Mouse (Mus musculus): ENCODE results near the gene H2-Ob.
"Not testable (repeated sequence)": the region's sequence is repeated elsewhere in the genome, so short reads cannot be mapped to it uniquely, and the experiment has no call there.

H2-Ob gene

DNA sequence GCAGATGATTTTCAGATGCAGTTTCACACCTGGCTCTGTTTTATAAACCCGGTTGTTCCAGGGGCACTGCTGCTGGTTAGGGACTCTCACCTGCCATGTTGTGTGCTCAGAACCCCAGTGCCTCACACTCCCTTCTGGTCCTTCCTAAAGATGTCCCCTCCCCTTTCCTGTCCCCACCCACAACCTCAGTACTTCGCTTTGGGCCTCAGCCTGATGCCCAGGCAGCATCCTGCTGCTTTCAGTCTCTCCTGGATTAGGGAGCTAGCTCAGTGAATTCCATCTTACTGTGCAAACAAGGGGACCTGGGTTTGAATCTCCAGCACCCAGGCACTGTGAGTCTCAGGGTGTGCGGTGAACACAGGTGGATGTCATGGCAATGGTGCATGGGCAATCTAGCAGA lies 31.2 kb upstream of the H2-Ob start:
- no peak for DNase-seq (ENCODE audit: low spot score in 2 of 2)

GRCm38 (mm10) chr17:34207866-34208265 lies 30.8 kb upstream of the H2-Ob start:
- DNase-seq (ENCODE audit: low spot score in 2 of 2), result no peak

- no peak for DNase-seq (ENCODE audit: low spot score in 2 of 2)
Measured at GRCm38 (mm10) chr17:34208421-34208820, 30.3 kb upstream of the H2-Ob start.

DNA sequence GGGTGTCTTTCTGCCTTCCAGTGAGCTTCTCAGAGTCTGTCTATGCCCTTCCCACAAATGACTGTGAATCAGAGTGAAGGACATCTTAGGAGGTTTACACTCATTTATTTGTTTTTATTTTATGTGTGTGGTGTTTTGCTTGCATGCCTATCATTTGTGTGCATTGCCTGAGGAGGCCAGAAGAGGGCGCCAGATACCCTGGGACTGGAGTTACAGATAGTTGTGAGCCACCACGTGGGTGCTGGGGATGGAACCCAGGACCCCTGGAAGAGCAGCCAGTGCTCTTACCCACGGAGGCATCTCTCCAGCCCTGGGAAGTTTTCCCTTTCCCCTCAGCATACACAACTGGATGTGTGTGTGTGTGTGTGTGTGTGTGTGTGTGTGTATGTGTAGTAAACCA lies 29.0 kb upstream of the H2-Ob start:
- DNase-seq (ENCODE audit: low spot score in 2 of 2), result no peak

GRCm38 (mm10) chr17:34210599-34210998 lies 28.1 kb upstream of the H2-Ob start:
- DNase-seq (ENCODE audit: low spot score in 2 of 2), result no peak

DNA sequence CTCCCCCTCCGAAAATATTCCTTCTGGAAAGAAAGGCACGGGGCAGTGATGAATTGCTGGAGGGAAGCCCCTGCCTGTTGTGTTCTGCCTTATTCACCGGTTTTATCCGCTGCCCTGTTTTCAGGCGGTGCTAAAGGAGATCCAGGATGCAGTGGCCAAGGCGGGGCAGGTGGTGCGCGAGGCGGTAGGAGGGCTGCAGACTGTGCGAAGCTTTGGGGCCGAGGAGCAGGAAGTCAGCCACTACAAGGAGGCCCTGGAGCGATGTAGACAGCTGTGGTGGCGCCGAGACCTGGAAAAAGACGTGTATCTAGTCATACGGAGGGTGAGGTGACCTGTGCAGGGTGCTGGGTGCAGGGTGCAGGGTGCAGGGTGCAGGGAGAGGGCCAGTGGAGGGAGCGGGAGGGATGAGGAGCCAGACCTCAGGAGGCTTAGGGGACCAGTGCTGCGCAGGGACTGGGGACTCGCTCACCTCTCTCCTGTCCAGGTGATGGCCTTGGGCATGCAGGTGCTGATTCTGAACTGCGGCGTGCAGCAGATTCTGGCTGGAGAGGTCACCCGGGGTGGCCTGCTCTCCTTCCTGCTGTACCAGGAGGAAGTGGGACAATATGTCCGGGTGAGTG lies 26.8 kb upstream of the H2-Ob start:
- no peak for DNase-seq (ENCODE audit: low spot score in 2 of 2)

DNA sequence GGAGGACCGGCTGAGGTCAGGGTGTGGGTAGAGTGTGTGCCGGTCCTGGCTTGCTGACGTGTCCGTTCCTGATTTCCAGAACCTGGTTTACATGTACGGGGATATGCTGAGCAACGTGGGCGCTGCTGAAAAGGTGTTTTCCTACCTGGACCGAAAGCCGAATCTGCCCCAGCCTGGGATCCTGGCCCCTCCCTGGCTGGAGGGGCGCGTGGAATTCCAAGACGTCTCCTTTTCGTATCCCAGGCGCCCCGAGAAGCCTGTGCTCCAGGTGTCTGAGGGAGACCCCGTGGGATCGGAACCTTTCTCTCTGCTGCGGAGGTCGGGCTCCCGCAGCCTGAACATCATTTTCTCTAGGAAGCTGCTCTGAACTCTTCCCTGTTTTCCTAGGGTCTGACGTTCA lies 24.8 kb upstream of the H2-Ob start:
- no peak for DNase-seq (ENCODE audit: low spot score in 2 of 2)

- no peak for DNase-seq (ENCODE audit: low spot score in 2 of 2)
Measured at GRCm38 (mm10) chr17:34215176-34215575, 23.5 kb upstream of the H2-Ob start.

- DNase-seq (ENCODE audit: low spot score in 2 of 2), result no peak
Measured at GRCm38 (mm10) chr17:34217216-34217928, 21.3 kb upstream of the H2-Ob start.

- no peak for DNase-seq (ENCODE audit: low spot score in 2 of 2)
Measured at GRCm38 (mm10) chr17:34217986-34218385, 20.7 kb upstream of the H2-Ob start.

DNA sequence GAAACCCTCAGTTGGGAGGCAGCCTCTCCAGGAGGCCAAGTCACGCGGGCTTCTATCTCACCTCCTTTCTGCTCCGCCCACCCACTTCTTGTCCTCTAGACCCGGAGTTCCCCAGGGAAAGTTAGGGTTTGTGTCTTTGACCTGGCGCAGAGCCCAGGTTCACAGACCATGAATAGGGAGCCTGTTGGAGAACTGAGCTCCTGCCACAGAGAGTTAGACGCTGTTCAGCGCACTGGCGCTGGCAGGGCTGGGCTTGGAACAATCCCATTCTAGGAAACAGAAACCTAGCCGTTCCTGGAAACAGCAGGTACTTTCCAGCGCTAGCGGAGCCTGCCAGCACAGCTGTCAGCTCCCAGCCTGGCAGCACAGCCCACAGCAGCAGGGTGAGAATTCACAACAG lies 20.0 kb upstream of the H2-Ob start:
- DNase-seq (ENCODE audit: low spot score in 2 of 2), result no peak

DNA sequence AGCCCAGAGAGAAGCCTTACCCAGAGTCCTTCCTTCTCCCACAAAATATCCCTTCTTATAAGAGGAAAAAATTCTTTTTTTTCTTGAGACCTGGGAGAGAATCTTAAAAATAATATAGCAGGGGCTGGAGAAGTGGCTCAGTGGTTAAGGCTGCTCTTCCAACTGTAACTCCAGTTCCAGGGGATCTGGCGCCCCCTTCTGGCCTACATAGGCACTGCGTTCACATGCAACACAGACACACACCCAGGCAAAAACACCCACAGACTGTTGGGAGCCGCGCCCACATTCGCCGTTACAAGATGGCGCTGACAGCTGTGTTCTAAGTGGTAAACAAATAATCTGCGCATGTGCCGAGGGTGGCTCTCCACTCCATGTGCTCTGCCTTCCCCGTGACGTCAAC lies 19.6 kb upstream of the H2-Ob start:
- peak in 1 of 2 experiments; percentile 68 for DNase-seq (ENCODE audit: low spot score in 2 of 2)

DNA sequence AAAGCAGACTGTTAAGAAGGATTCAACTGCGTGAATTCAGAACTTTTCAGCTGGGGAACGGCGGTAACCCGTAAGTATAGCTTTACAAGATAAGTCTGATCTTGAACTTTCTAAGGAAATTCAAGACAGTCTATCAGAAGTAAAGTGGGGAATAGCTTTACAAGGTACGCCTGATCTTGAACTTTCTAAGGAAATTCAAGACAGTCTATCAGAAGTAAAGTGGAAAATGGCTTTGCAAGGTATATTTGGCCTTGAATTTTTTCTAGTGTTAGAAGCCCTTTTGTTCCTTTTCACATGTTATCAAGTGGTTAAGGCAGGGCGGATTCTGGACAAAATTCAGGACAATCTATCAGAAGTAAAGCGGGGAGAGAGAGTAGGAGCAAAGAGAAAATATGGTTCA lies 18.9 kb upstream of the H2-Ob start:
- not testable (repeated sequence) for DNase-seq (ENCODE audit: low spot score in 2 of 2)

GRCm38 (mm10) chr17:34220401-34220800 lies 18.3 kb upstream of the H2-Ob start:
- DNase-seq (ENCODE audit: low spot score in 2 of 2), result not testable (repeated sequence)

DNA sequence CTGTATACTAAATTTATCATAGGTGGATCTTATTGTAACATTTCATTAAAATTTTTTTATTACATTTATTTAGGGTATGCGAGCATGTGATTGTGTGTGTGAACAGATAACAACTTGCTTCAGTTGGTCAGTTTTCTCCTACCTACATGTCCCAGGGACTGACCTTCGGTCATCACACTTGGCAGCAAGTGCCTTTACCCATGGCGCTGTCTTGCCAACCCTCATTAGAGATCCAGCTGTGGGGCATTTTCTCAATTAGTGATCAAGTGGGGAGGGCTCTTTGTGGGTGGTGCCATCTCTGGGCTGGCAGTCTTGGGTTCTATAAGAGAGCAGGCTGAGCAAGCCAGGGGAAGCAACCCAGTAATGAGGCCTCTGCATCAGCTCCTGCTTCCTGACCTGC lies 13.9 kb upstream of the H2-Ob start:
- no peak for DNase-seq (ENCODE audit: low spot score in 2 of 2)

DNA sequence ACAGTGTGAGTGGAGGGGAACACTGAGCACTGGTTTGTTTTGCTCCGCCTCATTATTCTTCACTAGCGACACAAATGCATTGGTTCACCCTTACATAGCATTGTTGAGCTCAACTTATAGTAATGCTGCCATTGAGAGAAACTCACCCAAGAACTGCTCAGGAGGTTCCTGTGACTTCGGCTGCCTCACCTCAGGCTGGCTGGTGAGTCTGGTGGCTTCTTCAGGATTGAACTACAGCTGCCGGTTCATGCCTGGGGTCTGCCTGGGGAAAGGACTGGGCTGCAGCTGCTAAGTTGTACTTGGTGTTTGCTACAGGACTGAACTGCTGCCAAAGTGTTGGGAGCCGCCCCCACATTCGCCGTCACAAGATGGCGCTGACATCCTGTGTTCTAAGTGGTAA lies 13.3 kb upstream of the H2-Ob start:
- peak in 1 of 2 experiments; percentile 1 for DNase-seq (ENCODE audit: low spot score in 2 of 2)

DNA sequence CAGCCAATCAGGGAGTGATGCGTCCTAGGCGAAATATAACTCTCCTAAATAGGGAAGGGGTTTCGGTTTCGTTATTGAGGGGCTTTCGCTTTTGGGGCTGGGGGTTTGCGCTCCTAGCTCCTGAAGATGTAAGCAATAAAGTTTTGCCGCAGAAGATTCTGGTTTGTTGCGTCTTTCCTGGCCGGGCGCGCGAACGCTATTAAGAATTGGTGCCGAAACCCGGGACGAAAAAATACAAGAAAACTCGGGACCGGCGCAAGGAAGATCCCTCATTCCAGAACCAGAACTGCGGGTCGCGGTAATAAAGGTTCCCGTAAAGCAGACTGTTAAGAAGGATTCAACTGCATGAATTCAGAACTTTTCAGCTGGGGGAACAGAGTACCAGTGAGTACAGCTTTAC lies 12.8 kb upstream of the H2-Ob start:
- not testable (repeated sequence) for DNase-seq (ENCODE audit: low spot score in 2 of 2)

- DNase-seq (ENCODE audit: low spot score in 2 of 2), result not testable (repeated sequence)
Measured at GRCm38 (mm10) chr17:34230971-34231370, 7.7 kb upstream of the H2-Ob start.

DNA sequence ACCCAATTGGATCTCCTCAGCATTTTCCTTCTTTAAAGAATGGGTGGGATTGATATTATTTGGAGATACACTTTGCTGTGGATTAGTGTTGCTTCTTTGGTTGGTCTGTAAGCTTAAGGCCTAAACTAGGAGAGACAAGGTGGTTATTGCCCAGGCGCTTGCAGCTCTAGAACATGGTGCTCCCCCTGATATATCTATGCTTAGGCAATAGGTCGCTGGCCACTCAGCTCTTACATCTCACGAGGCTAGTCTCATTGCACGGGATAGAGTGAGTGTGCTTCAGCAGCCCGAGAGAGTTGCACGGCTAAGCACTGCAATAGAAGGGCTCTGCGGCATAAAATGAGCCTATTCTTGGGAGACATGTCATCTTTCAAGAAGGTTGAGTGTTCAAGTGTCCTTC lies 6.7 kb upstream of the H2-Ob start:
- not testable (repeated sequence) for DNase-seq (ENCODE audit: low spot score in 2 of 2)

DNA sequence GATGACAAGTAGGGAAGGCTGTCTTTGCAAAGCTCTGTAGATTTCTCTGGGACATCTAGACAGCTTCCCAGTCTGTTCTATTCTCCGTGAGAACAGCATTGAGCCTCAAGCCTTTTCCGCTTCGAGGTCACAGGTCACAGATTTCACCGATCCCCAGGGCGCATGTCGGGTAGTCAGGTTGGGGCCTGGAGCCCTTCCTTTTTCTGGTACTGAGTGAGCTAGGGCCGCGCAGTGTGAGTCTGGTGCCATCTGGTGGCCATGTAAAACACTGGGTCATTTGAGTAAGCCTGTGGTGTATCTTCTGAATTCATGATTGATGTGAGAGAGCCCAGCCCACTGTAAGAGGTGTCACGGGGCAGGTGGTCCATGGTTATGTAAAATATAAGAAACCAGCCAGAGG lies 3.8 kb upstream of the H2-Ob start:
- peak; percentile 38 to 62 for DNase-seq (ENCODE audit: low spot score in 2 of 2)

DNA sequence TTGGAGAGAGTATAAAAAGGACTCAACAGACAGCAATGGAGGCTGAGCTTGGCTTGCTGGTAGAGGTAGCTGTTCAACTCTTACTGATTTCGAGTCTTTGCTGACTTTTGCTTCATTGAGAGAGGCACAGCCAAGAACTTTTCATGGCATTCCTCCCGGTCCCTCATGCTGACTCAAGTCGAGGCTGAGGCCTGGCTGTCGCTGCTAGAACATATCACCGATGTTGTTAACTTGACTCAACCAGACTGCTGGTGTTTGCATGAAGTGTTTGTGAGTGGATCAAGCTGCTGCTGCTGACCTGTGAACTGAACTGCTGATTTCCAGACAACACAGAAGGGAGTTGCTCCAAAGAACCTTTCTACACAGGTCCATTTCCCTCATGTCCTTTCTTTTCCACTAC lies 2.0 kb upstream of the H2-Ob start:
- DNase-seq (ENCODE audit: low spot score in 2 of 2), result no peak

GRCm38 (mm10) chr17:34237741-34238140 lies 962 bp upstream of the H2-Ob start:
- DNase-seq (ENCODE audit: low spot score in 2 of 2), result no peak

DNA sequence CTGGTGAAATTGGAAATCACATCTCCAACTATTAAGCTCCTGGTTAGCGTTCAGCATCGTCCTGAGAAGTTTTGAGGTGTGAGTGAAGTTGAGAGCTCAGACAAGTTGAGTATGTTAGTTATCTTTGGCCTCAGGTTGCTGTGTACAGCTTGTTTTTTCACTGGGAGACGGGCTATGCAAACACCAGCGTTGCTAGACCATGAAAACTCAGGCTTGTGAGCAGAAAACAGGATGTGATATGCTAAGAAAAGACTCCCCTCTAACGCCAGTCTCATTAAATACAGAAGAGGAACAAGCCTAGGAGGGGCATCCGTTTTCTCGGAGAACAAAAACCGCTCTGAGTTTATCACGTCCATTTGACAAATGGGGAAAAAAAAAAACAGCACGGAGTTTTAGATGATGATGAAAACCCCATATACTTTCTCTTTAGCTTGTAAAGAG lies 918 bp downstream of the H2-Ob start:
- no peak for DNase-seq (ENCODE audit: low spot score in 2 of 2)

DNA sequence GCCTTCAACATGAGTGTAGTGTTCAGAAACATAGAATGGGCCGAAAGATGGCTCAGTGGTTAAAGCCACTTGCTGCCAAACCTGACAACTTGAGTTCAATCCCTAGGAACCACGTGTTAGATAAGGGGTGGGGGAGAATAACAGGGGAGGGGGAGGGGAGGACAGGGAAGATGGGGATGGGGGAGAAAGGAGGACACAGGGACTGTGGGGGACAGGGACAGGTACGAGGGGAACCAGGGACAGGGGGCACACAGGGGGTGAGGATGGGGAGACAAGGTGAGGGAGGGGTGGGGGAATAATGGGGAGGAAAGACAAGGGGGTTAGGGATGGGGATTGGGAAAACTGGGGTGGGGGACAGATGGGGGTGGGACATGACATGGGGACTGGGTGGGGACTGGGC lies 1.7 kb downstream of the H2-Ob start:
- no peak for DNase-seq (ENCODE audit: low spot score in 2 of 2)
